8 mouse cellular contexts compared by ENCODE assay signal in genomic region chr3:123159139-123159824, GRCm38 (mm10).
A peak's percentile ranks its signal among the peaks of the same experiment; 100 is the strongest.
DNase-seq lines count a peak whose midpoint lies in the region; ATAC-seq lines count a peak whose summit lies in the region.

No protein-coding gene starts in this region.

- H3K4me3 ChIP-seq in limb, embryonic 13.5 days = no peak overlapping the region
- H3K4me3 ChIP-seq in neural tube, embryonic 11.5 days (ENCODE audit: low read depth, low read length) = no peak overlapping the region

- WGBS in limb, embryonic 13.5 days = 26% methylated on average over 9 of the region's 9 CpGs
- WGBS in neural tube, embryonic 11.5 days = 32% methylated on average over 9 of the region's 9 CpGs

- peak; percentile 60 for ATAC-seq in granulocyte monocyte progenitor cell, adult 5-6 weeks (replicated peaks; ENCODE audit: poor library complexity, severe bottlenecking)
- 0 out of 2 replicates have a peak, but pooled peaks have one; percentile 46 for ATAC-seq in limb, embryonic 13.5 days (ENCODE audit: low FRiP score, low read depth)
- ATAC-seq in neural tube, embryonic 11.5 days (ENCODE audit: insufficient read depth, low FRiP score, low TSS enrichment) = 0 out of 2 replicates have a peak, but pooled peaks have one; percentile 50

- no peak overlapping the region for H3K27ac ChIP-seq in limb, embryonic 13.5 days
- H3K27ac ChIP-seq in neural tube, embryonic 11.5 days (ENCODE audit: low read depth, low read length) = no peak overlapping the region

- no peaks in the 10 kb centered on the region for H3K9me3 ChIP-seq in limb, embryonic 13.5 days
- no peaks in the 10 kb centered on the region for H3K9me3 ChIP-seq in neural tube, embryonic 11.5 days (ENCODE audit: control insufficient read depth, low read length)

- H3K27me3 ChIP-seq in limb, embryonic 13.5 days = no peaks in the 10 kb centered on the region
- H3K27me3 ChIP-seq in neural tube, embryonic 11.5 days (ENCODE audit: control insufficient read depth, insufficient read depth, low read length) = no peaks in the 10 kb centered on the region

- no peaks in the 10 kb centered on the region for H3K36me3 ChIP-seq in limb, embryonic 13.5 days
- no peaks in the 10 kb centered on the region for H3K36me3 ChIP-seq in neural tube, embryonic 11.5 days (ENCODE audit: control insufficient read depth, insufficient read depth, low read length)

- DNase-seq in 416B (ENCODE audit: low read depth) = peak; percentile 61
- DNase-seq in R1 (ENCODE audit: low read depth, low spot score) = peak; percentile 65
- DNase-seq in embryo, embryonic 10.5 days (ENCODE audit: low spot score) = peak; percentile 80
- DNase-seq in kidney, adult 11 months = peak; percentile 43
- peak; percentile 43 for DNase-seq in neural tube, embryonic 11.5 days (ENCODE audit: low spot score)
- DNase-seq in natural killer cell, adult 2 months (ENCODE audit: low spot score in 2 of 2) = no peak

- no peak overlapping the region for H3K4me2 ChIP-seq in limb, embryonic 13.5 days (replicated peaks)
- H3K4me2 ChIP-seq in neural tube, embryonic 11.5 days (ENCODE audit: low read depth) = no peak overlapping the region

- H3K4me1 ChIP-seq in limb, embryonic 13.5 days = peaks cover 44% of the 10 kb centered on the region
- peaks cover 6% of the 10 kb centered on the region; the same call in 1 of the 2 replicates for H3K4me1 ChIP-seq in neural tube, embryonic 11.5 days (ENCODE audit: control insufficient read depth, insufficient read depth, low read length)

- no peak overlapping the region for H3K9ac ChIP-seq in limb, embryonic 13.5 days
- no peak overlapping the region for H3K9ac ChIP-seq in neural tube, embryonic 11.5 days (ENCODE audit: low read length)

Comparison
In these comparisons a context has a peak if more than half of its experiments do, and no peak if none do; other contexts are left out.
1. DNase-seq: peak in 416B (single experiment), R1 (single experiment), embryo, embryonic 10.5 days (single experiment), kidney, adult 11 months (single experiment) and neural tube, embryonic 11.5 days (single experiment); none in natural killer cell, adult 2 months (0 of 2).
2. Peak in every context shown above with its lines, with median percentiles within 50 percentile points of each other: ATAC-seq.